21 mouse cellular contexts compared by ENCODE assay signal in the genomic region with DNA sequence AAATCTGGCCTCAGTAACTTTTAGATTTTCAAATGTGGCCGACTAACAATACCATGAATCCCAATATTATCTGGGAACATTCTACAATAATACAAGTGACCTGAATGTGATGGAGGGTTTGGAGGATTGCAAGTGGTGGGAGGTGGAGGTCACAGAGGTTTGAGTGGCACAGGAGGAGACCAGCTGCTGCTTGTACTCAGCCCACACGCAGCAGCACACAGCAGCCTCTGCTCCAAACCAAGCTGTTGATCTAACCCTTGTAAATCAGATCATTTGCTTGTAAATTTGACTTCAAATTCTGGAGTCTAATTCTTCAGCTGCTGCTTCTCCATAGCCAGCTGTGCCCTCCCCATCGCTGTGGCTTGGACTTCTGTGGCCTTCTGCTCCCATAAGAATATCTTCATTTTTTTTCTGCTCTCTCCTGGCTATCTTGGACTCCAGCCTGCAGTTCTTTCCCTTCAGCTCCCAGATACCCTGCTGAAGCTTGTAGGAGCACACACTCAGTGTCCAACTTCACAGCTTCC.
"Had no signal": no experiment of that assay in that cellular context is flagged by ENCODE, and none has a peak within 500 bp of the region (broad histone marks: within the 10 kb centered on the region; RNA-seq: fewer than 3 reads in every experiment).

No protein-coding gene starts in this region.

- DNase-seq: kidney, adult 11 months; layer of hippocampus, adult 9-11 months; liver; lung, adult 18-20 months; lung, postnatal 10 days; lung, postnatal 36 days; right cerebral cortex, postnatal 14 days; right cerebral cortex, postnatal 4 days; thymus, adult 2 months; thymus, postnatal 14 days had no signal

- H3K9ac ChIP-seq: intestine, embryonic 15.5 days; liver, embryonic 12.5 days; liver, embryonic 15.5 days; lung, embryonic 15.5 days had no signal

- ATAC-seq: hindbrain, embryonic 16.5 days; intestine, embryonic 15.5 days; liver, embryonic 12.5 days; midbrain, embryonic 16.5 days had no signal

- H3K4me2 ChIP-seq: intestine, embryonic 15.5 days; liver, embryonic 12.5 days; liver, embryonic 15.5 days; lung, embryonic 15.5 days; midbrain, embryonic 11.5 days had no signal

- H3K9me3 ChIP-seq: intestine, embryonic 15.5 days; liver, embryonic 12.5 days; liver, embryonic 15.5 days; lung, embryonic 15.5 days had no signal

- H3K4me3 ChIP-seq: intestine, embryonic 15.5 days; layer of hippocampus, adult 2 months; liver, embryonic 12.5 days; liver, embryonic 15.5 days; lung, embryonic 15.5 days; megakaryocyte, embryonic 14.5 days had no signal

- H3K4me1 ChIP-seq: intestine, embryonic 15.5 days; liver, embryonic 12.5 days; liver, embryonic 15.5 days; lung, embryonic 15.5 days; megakaryocyte, embryonic 14.5 days had no signal

- H3K27ac ChIP-seq: intestine, embryonic 15.5 days; kidney, postnatal 0 days; layer of hippocampus, adult 2 months; liver, embryonic 12.5 days; liver, embryonic 15.5 days; lung, embryonic 15.5 days; stomach, postnatal 0 days had no signal

- H3K36me3 ChIP-seq: intestine, embryonic 15.5 days; liver, embryonic 12.5 days; liver, embryonic 15.5 days; lung, embryonic 15.5 days had no signal

- H3K27me3 ChIP-seq: intestine, embryonic 15.5 days; liver, embryonic 12.5 days; liver, embryonic 15.5 days; lung, embryonic 15.5 days; megakaryocyte, embryonic 14.5 days had no signal
